Mouse (Mus musculus) bone marrow macrophage, adult 2 months (primary cell): ENCODE data around the gene Dnajc1. TPM values are rescaled to one million over a fixed set of nuclear protein-coding genes. Genes with fewer than 3 reads are reported as not detected.

Experiments used
- H3K27ac ChIP-seq: 2 replicates; pipeline ENCODE4 v1.5.1; 2012; ENCODE audit warnings: low read depth, low read length; ENCODE audit not compliant: insufficient read depth
- H3K4me1 ChIP-seq: 2 replicates; pipeline ENCODE4 v1.6.1; 2012; ENCODE audit warnings: low read length; ENCODE audit not compliant: control insufficient read depth, insufficient read depth
- H3K4me3 ChIP-seq: 2 replicates; pipeline ENCODE4 v1.5.1; 2012; ENCODE audit warnings: mild to moderate bottlenecking, low read length, moderate library complexity; ENCODE audit not compliant: insufficient read depth
- CTCF ChIP-seq: IDR thresholded peaks from 2 replicates; pipeline ENCODE4 v1.5.1; 2012; ENCODE audit warnings: low read depth, mild to moderate bottlenecking, low read length, moderate library complexity
- POLR2A ChIP-seq: IDR thresholded peaks from 2 replicates; pipeline ENCODE4 v1.6.1; 2012; ENCODE audit warnings: mild to moderate bottlenecking, low read depth, low read length, borderline replicate concordance
- polyA plus RNA-seq: library from polyadenylated mRNA; stranded (reverse); fragments of >200 nt; gene quantifications from 2 replicates; pipeline ENCODE4 v1.2.4, GENCODE M21; 2012; ENCODE audit not compliant: missing spikeins, insufficient read depth, insufficient read length

The Dnajc1 gene
- polyA plus RNA-seq, 1 experiment: 19.5 TPM

GRCm38 (mm10) chr2:18229279-18229678 lies 163.4 kb downstream of the Dnajc1 start:
- TF ChIP-seq CTCF: no peak
- no peak for TF ChIP-seq POLR2A
- Histone ChIP-seq H3K27ac (no peak overlapping the region), H3K4me3 (no peak overlapping the region), H3K4me1 (no peaks in the 10 kb centered on the region)

DNA sequence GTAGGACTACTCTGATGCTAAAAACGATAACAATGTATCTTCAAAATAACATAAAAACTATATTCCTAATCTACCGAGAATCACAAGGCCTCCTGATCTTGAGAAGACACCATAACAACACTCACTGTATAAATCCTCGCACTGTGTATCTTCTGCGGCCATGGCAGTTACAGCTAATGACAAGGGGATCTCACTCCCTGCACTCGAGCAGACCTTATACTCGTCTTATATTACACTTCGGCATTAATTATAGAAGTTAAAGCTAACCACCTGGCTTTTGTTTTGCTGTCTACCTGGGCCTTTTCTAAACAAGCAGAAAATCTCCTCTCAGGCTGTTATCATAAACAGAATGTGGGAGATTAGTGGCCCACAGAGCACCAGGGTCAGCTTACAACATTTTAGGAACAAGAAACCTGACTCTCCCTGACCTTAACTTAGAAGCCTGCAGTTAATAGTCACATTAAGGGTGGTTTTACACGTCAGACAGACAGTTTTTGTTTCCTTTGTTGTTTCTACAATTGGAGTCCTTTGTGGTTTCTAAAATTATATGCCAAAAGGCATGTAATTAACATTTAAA lies 164.1 kb downstream of the Dnajc1 start:
- Histone ChIP-seq H3K4me1 (no peaks in the 10 kb centered on the region), H3K4me3 (no peak overlapping the region), H3K27ac (no peak overlapping the region)
- TF ChIP-seq CTCF: no peak
- TF ChIP-seq POLR2A: no peak

DNA sequence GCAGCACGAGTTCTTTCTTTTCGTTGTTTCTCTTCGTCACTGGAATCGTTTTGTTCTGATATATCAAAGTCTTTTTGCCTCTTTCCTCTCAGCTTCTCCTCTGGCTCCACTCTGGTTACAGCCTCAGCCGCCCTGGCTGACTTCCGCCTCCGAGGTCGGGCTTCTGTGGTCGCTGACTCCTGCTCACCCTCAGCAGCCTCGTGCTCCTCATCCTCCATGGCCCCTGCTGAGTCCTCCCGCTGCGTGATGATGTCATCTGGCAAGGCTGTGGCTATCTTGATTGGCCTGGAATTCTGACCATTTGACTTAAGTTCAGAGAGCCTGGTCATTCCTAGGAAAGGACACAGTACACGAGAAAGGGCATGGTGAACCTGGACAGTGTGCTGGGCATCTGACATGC lies 173.1 kb downstream of the Dnajc1 start:
- no peak overlapping the region for H3K27ac ChIP-seq
- H3K4me3 ChIP-seq: no peak overlapping the region
- no peaks in the 10 kb centered on the region for H3K4me1 ChIP-seq
- TF ChIP-seq POLR2A (no peak), CTCF (no peak)

DNA sequence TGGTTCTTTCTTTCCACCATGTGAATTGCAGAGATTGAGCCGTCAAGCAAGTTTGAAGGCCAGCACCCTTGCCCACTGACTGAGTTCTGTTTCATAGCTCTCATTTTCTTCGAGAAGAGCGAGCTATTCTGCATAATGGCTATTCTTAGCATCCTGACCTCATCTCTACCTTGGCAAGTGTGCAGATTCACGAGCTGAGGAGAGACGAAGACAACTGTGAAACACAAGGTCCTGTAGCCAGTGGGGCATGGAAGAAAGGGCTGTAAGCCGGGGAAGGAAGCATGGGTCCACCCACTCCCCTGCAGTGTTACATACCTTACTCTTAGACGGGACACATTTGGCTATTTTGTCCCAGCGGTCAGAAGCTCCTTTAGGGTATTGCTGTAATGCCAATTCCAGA lies 173.5 kb downstream of the Dnajc1 start:
- Histone ChIP-seq H3K27ac (no peak overlapping the region), H3K4me3 (no peak overlapping the region), H3K4me1 (peaks cover 2% of the 10 kb centered on the region; the same call in 1 of the 2 replicates)
- no peak for TF ChIP-seq POLR2A
- TF ChIP-seq CTCF: no peak

DNA sequence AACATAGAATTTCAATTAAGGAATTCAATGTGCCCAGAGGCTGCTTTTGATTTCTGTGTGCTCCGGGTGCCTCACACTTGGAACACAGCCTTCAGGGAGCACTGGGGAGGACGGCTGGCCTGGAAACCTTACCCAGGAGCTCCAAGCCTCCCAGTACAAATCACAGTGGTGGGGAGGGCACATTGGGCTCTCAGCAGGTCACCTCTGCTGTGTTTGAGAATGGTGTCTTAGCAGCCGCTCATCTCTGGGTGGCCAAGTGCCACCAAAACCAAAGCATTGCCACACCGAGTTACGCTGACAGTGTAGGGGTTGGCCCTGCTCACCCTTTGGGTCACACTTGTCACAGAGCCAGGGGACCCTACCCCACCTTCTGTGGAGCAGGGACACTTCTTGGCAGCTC lies 174.1 kb downstream of the Dnajc1 start:
- Histone ChIP-seq H3K27ac (no peak overlapping the region), H3K4me3 (no peak overlapping the region), H3K4me1 (peaks cover 7% of the 10 kb centered on the region; the same call in 1 of the 2 replicates)
- TF ChIP-seq POLR2A (no peak), CTCF (no peak)

DNA sequence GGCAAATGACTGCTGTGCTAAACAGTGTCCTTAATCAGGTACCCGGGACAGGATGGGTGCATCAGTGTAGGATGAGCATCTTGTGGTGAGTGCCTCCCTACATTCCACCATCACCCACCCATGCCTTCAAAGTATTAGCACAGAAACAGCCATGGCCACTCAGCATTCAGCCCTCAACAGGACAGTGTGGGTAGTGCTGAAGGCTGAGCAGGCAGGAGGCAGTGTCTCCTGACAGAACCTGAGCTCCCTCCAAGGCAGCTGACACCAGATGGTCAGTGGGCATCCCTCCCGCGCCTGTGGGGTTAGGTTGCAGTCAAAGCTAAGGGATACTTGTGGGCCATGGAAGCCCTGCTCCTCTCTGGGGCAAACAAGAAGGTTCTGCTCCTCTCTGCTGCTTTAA lies 174.8 kb downstream of the Dnajc1 start:
- TF ChIP-seq POLR2A: no peak
- no peak for TF ChIP-seq CTCF

GRCm38 (mm10) chr2:18214031-18214430 lies 178.6 kb downstream of the Dnajc1 start:
- no peak overlapping the region for H3K27ac ChIP-seq
- H3K4me1 ChIP-seq: peaks cover 7% of the 10 kb centered on the region; the same call in 1 of the 2 replicates
- H3K4me3 ChIP-seq: no peak overlapping the region
- TF ChIP-seq POLR2A: no peak
- TF ChIP-seq CTCF: no peak

More for the DNA sequence above, 174.8 kb downstream of the Dnajc1 start:
- no peak overlapping the region for H3K4me3 ChIP-seq
- H3K27ac ChIP-seq: no peak overlapping the region
- H3K4me1 ChIP-seq: peaks cover 7% of the 10 kb centered on the region; the same call in 1 of the 2 replicates

DNA sequence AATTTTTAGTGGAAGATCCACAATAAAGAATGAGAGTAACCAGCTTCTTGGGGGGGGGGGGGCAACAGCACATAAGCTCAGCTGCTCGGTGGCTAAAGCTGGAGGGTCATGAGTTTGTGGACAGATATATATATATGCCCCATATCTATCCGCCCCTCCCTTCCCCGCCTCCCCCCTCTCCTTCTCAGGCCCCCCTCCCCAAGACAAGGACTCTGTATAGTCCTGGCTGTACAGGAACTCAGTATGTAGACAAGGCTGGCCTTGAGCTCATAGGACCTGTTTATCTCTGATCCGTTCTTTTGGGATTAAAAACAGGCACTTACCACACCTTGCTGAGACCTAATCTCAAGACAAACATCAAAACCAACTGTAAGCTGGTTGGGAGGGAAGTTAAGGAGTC lies 182.7 kb downstream of the Dnajc1 start:
- TF ChIP-seq CTCF: no peak
- TF ChIP-seq POLR2A: no peak

GRCm38 (mm10) chr2:18209211-18209823 lies 183.3 kb downstream of the Dnajc1 start:
- Histone ChIP-seq H3K4me3 (no peak overlapping the region), H3K27ac (no peak overlapping the region), H3K4me1 (peaks cover 7% of the 10 kb centered on the region; the same call in 1 of the 2 replicates)
- TF ChIP-seq CTCF (no peak), POLR2A (no peak)

More for the DNA sequence above, 182.7 kb downstream of the Dnajc1 start:
- H3K4me3 ChIP-seq: no peak overlapping the region
- peaks cover 7% of the 10 kb centered on the region; the same call in 1 of the 2 replicates for H3K4me1 ChIP-seq
- H3K27ac ChIP-seq: no peak overlapping the region

GRCm38 (mm10) chr2:18208578-18208977 lies 184.1 kb downstream of the Dnajc1 start:
- H3K27ac ChIP-seq: no peak overlapping the region
- H3K4me3 ChIP-seq: no peak overlapping the region
- no peak for TF ChIP-seq POLR2A
- TF ChIP-seq CTCF: no peak
- H3K4me1 ChIP-seq: no peaks in the 10 kb centered on the region
